Mouse (Mus musculus): ENCODE data around the gene Acrbp. TPM values are rescaled to one million over a fixed set of nuclear protein-coding genes. Genes with fewer than 3 reads are reported as not detected.

The Acrbp gene
- total RNA-seq, 2 experiments from 2014 or later, result 15.9 to 19.2 TPM

- Histone ChIP-seq H3K4me3 (peak overlapping the region; percentile 47), H3K27ac (peak overlapping the region; percentile 74)
- TF ChIP-seq CTCF (conservative IDR thresholded peaks at IDR 0.05), result peak; percentile 90
- peak; percentile 78 to 85 for DNase-seq (ENCODE audit: low spot score in 2 of 2)
Measured at GRCm38 (mm10) chr6:125081797-125082560, 32.5 kb downstream of the Acrbp start.

DNA sequence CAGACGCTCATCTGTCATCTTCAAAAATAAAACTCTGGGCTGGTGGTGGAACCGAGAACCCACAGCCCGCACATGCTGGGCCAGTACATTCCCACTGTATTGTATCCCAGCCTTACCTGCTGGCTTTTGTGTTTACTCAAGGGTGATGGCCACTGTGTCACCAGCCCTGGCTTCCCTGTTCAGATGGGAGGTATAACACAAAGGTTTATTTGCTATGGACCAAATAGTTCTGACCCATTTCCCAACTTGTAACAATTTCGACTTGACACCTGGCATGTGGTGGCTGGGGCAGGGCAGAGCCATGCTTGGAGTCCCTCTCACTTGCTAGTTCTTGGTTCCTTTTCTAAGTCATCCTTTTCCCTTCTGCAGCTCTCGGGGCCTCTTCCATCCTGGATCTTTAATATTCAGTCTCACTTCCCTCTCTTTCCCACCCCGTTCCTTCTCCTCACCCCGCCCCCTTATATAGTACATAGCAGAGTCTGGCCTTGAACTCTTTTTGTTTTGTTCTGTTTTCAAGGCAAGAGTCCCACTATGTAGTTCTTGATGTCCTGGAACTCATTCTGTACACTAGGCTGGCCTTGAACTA is 33.4 kb downstream of the Acrbp start:
- TF ChIP-seq CTCF (conservative IDR thresholded peaks at IDR 0.05), result no peak

GRCm38 (mm10) chr6:125084424-125084823 is 34.9 kb downstream of the Acrbp start:
- Histone ChIP-seq H3K4me3 (no peak overlapping the region), H3K27ac (peak overlapping the region; percentile 36; the same call in 1 of the 2 replicates)
- peak; percentile 66 to 68 for DNase-seq (ENCODE audit: low spot score in 2 of 2)
- TF ChIP-seq CTCF (conservative IDR thresholded peaks at IDR 0.05), result peak; percentile 92

More for the DNA sequence above, 33.4 kb downstream of the Acrbp start:
- Histone ChIP-seq H3K27ac (peak overlapping the region; percentile 74; the same call in 1 of the 2 replicates), H3K4me3 (no peak overlapping the region)
- DNase-seq (ENCODE audit: low spot score in 2 of 2), result no peak

GRCm38 (mm10) chr6:125087937-125088336 is 38.4 kb downstream of the Acrbp start:
- Histone ChIP-seq H3K27ac (peak overlapping the region; percentile 100), H3K4me3 (no peak overlapping the region)
- DNase-seq (ENCODE audit: low spot score in 2 of 2), result no peak
- TF ChIP-seq CTCF (conservative IDR thresholded peaks at IDR 0.05), result no peak

GRCm38 (mm10) chr6:125088561-125089321 is 39.3 kb downstream of the Acrbp start:
- 0 out of 2 replicates have a peak, but pooled peaks have one; percentile 14 for TF ChIP-seq CTCF (conservative IDR thresholded peaks at IDR 0.05)
- DNase-seq (ENCODE audit: low spot score in 2 of 2), result peak; percentile 65 to 81
- Histone ChIP-seq H3K27ac (peak overlapping the region; percentile 100), H3K4me3 (peak overlapping the region; percentile 23; the same call in 1 of the 2 replicates)

DNA sequence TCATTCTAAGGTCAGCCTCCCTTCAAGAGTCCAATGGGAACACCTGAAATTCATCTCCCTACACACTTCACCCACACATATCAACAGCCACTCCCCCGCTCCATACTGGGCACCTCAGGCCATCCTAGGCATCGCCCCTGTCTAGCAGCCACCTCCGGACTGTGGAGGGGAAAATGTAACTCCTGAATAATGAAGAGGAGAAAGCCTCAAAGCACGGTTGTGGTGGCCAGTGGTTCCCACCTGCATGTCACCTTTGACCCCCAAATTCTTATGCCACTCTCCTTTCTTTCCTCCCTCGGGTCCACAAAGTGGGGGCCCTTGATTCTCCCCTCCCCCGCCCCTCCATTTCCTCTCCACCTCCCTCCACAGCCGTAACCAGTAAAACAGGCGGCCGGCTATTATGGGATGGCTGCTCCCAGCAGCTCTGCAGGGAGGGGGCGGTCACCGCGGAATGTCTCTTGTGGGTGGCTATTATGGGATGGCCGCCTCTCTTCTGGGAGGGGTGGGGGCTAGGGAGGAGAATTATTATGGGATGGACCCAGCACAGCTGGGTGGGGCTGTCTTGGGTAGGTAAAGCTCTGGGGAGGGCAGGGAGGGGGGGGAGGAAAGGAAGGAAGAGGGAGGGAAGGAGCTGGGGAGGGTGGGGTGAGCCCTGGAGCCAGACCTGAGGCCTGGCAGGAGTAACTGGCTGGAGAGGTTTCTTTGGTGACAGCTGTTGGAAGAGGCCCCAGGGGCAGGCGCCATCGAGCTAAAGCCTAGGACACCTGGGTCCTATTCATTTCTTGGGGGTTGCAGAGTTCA is 40.2 kb downstream of the Acrbp start:
- Histone ChIP-seq H3K27ac (peak overlapping the region; percentile 100), H3K4me3 (peak overlapping the region; percentile 54)
- peak; percentile 85 to 91 for DNase-seq (ENCODE audit: low spot score in 2 of 2)
- no peak for TF ChIP-seq CTCF (conservative IDR thresholded peaks at IDR 0.05)

GRCm38 (mm10) chr6:125090341-125091085 is 41.0 kb downstream of the Acrbp start:
- Histone ChIP-seq H3K27ac (peak overlapping the region; percentile 100), H3K4me3 (peak overlapping the region; percentile 54)
- DNase-seq (ENCODE audit: low spot score in 2 of 2), result no peak
- no peak for TF ChIP-seq CTCF (conservative IDR thresholded peaks at IDR 0.05)

GRCm38 (mm10) chr6:125092372-125092771 is 42.9 kb downstream of the Acrbp start:
- peak overlapping the region; percentile 39; the same call in 1 of the 2 replicates for H3K27ac ChIP-seq
- no peak for DNase-seq (ENCODE audit: low spot score in 2 of 2)
- no peak overlapping the region for H3K4me3 ChIP-seq
- TF ChIP-seq CTCF (conservative IDR thresholded peaks at IDR 0.05), result no peak

DNA sequence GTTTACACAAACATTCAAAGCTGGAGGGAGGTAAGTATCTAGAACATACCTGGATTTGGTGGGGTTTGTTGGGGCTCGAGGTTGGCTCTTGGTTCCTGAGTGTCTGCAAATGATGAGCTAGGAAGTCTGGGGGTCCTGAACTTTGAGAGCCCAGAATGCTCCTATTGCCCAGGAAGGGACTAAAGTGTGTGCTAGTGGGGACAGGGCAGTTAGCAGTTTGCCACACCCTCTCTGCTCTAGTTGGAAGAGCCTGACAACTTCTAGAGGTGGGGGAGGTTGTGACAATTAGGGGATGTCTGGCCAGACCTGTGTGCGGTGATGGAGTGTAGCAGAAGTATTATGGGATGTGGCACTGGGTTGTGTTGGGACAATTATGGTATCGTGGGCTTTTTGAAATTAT is 45.4 kb downstream of the Acrbp start:
- Histone ChIP-seq H3K27ac (peak overlapping the region; percentile 98), H3K4me3 (no peak overlapping the region)
- TF ChIP-seq CTCF (conservative IDR thresholded peaks at IDR 0.05), result no peak
- DNase-seq (ENCODE audit: low spot score in 2 of 2), result no peak

GRCm38 (mm10) chr6:125095391-125096278 is 46.1 kb downstream of the Acrbp start, which contains the start of gene Chd4:
Gene Chd4, plus strand, starts transcription at chr6:125095981.
- H3K4me3 ChIP-seq, result peak within 1 kb of the TSS; percentile 85
- TF ChIP-seq CTCF (conservative IDR thresholded peaks at IDR 0.05), result 0 out of 2 replicates have a peak, but pooled peaks have one; percentile 7
- peak within 1 kb of the TSS; percentile 98 for H3K27ac ChIP-seq
- DNase-seq (ENCODE audit: low spot score in 2 of 2), result peak; percentile 93 to 96

- Histone ChIP-seq H3K4me3 (peak overlapping the region; percentile 85), H3K27ac (peak overlapping the region; percentile 98)
- no peak for TF ChIP-seq CTCF (conservative IDR thresholded peaks at IDR 0.05)
- no peak for DNase-seq (ENCODE audit: low spot score in 2 of 2)
Measured at GRCm38 (mm10) chr6:125096279-125096596, 46.7 kb downstream of the Acrbp start.

Data from layer of hippocampus, adult 2 months (tissue).